Mouse (Mus musculus) layer of hippocampus, adult 2 months (tissue): ENCODE measurements at regions not wholly inside any gene's neighbourhood (a gene's known extent, or its start where the extent isn't known, plus 50 kb on each side); places are given as distances from the start of the nearest gene placed in this dataset.
A peak's percentile ranks its signal among the peaks of the same experiment; 100 is the strongest.

Source experiments
- DNase-seq, 2 experiments: peaks; one replicate each; pipeline ENCODE4 v3.0.0; 2022; ENCODE audit warnings: low spot score in 2 of 2
- H3K27ac ChIP-seq: fragments of 200-600 bp; 2 replicates; pipeline ENCODE4 v1.8.1; 2022
- H3K4me3 ChIP-seq: fragments of 200-600 bp; 2 replicates; pipeline ENCODE4 v1.8.1; 2022; ENCODE audit warnings: mild to moderate bottlenecking
- CTCF ChIP-seq: fragments of 200-600 bp; conservative IDR thresholded peaks from 2 replicates; pipeline ENCODE4 v1.8.1; 2022; ENCODE audit warnings: antibody characterized with exemption, mild to moderate bottlenecking, moderate library complexity

GRCm38 (mm10) chr5:47921731-47922130 is 61.2 kb upstream of the Slit2 start:
- TF ChIP-seq CTCF: no peak
- DNase-seq: no peak

GRCm38 (mm10) chr5:47930234-47930633 is 52.7 kb upstream of the Slit2 start:
- Histone ChIP-seq H3K4me3 (no peak overlapping the region), H3K27ac (peak overlapping the region; percentile 51; the same call in 1 of the 2 replicates)
- TF ChIP-seq CTCF: no peak
- peak; percentile 26 to 52 for DNase-seq

More at GRCm38 (mm10) chr5:47921731-47922130, 61.2 kb upstream of the Slit2 start:
- Histone ChIP-seq H3K27ac (no peak overlapping the region), H3K4me3 (no peak overlapping the region)
